Mouse (Mus musculus) kidney, postnatal 25 days (tissue): ENCODE results near the gene Tnk2.

ENCODE experiments used
- DNase-seq, 2 experiments: peaks; one replicate each; pipeline ENCODE4 v3.0.0; 2021; ENCODE audit warnings: mixed read lengths in 2 of 2

Gene Tnk2

DNA sequence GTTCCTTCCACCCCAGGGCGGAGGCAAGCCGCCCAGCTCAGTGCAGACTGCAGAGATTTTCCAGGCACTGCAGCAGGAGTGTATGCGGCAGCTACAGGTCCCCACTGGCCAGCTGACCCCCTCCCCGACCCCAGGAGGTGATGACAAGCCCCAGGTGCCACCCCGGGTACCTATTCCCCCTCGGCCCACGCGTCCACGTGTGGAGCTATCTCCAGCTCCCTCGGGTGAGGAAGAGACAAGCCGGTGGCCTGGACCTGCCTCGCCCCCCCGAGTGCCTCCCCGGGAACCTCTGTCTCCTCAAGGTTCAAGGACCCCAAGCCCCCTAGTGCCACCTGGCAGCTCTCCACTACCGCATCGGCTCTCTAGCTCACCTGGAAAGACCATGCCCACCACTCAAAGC lies 36.3 kb downstream of the Tnk2 start:
- no peak for DNase-seq

DNA sequence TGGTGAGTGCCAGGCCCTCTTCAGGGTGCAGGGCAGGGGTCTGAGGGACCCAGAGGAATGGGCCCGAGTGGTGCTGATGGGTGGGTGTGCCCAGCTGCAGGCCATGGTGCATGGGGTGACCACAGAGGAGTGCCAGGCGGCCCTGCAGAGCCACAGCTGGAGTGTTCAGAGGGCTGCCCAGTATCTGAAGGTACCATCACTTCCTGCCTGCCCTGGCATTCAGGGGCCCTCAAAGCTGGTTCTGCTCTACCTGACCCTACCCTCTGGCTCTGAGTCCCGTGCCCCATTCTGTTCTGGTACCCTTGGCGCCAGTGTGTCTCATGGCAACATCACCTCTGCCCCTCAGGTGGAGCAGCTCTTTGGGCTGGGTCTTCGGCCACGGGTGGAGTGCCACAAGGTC lies 37.1 kb downstream of the Tnk2 start:
- no peak for DNase-seq

DNA sequence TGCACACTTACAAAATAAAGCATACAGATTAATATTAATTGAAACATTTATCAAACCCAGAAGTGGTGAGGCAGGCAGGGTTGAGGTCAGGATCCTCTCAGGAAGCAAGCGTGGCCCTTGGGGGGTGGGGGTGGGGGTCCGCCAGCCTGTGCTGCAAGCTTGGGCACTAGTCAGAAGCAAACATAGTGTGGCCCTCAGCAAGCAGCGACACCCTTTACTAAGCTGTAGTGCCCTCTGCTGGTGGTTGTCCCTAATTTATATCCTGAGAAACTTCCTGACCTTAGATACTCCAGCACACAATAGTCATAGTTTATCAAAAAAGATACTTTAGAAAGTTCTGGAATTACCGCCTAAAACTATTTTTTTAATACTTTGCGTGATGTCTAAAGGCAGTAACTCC lies 38.5 kb downstream of the Tnk2 start:
- DNase-seq, result peak; percentile 72 to 93

DNA sequence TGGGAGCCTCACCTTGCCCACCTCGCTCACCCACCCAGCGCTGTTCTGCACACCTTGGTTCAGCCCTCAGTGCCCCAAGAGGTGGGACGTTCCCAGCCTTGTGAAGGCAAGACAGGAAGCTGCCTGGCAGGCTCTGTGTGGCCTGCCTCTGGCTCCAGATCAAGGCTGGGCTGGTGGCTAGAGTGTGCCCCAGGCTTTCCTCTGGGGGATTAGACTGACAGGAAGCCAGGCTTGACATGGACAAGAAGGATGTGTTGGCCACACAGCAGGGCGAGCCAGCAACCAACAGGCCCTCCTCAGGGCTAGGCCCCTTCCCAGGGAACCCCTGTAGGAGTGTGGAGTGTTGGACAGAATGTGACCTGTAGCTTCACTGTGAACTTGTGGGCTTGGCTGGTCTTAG lies 39.2 kb downstream of the Tnk2 start:
- no peak for DNase-seq

DNA sequence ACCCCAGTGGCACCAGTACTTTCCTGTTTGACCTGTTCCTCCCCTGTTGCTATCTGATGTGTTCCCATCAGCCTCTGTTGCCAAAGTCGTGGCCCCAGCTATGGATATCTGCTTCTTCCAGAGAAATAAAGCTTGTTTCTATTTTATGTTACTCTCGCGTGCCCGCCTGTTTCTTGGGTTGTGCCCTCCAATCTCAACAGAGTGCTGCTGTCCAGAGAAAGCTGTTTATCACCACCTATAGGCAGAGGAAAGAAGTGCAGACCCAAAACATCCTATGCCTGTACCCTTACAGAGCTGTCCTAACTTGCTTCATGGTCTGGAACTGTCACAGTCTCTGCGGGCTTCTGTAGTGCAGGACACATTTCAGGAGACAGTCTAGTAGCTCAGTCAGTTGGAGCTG lies 39.7 kb downstream of the Tnk2 start:
- peak in 1 of 2 experiments; percentile 69 for DNase-seq

DNA sequence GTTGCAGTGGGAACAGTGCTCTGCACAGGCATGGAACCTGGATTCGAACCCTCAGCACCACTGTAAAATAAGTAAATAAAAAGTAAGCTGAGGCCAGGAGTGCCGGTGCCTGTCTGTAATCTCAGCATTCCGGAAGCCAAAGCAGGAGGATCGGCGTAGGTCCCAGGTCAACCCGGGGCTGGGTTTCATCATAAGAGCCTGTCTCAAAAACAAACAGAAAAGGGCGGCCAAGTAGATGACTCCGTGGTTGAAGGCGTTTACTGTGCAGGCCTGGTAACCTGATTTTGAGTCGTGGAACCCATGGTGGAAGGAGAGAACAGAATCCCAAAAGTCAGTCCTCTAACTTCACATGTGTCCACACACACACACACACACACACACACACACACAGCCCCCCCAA lies 41.7 kb downstream of the Tnk2 start:
- DNase-seq, result no peak

DNA sequence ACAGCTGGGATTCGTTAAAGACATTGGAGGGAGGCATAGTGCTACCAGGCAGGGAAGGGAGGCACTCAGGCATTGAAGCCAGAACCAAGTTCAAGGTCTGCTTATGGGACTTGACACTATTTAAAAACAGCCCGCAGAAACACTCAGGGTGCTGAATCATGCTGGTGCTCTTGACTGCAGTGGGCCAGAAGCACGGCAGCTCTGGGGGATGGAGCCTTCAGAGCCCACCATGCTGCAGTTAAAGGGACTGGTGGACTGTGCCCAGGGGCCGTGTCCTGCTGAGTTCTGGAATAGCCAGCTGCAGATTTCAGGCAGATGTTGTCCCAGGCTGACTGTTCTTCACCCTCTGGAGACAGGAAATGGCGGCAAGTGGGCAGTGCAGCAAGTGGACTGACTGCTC lies 42.3 kb downstream of the Tnk2 start:
- no peak for DNase-seq

DNA sequence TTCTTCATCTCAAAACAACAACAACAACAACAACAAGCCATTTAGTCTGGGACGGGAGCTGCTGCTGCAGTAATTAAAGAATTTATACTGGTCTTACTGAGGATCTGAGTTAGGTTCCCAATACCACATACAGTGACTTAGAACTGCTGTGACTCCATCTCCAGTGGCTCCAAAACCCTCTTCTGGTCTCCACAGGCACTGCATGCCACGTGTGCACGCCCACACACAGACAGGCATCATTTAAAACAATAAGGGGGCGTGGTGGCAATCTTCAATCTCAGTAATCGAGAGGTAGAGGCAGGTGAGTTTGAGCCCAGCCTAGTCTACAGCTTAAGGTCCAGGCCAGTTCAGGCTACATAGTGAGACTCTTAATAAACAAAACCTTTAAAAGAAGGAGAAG lies 43.5 kb downstream of the Tnk2 start:
- DNase-seq, result no peak

DNA sequence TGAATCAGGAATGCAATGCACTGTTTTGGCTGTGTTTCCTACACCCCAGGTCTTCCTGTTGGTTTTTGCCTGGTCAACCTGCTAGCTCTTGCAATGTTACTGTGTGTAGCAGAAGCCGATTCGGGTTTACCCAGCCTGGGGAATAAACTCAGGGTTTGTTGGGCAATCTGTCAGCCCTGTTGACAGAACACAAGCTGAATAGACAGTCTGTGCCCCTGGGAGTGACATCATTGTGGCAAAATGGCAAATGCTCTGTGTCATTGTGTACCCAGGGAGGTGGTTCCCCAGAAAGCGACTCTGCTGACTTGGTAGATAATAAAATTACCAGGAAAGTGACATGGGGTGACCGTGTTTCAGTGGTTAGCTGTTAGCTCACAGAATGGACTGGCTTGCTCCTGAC lies 45.1 kb downstream of the Tnk2 start:
- DNase-seq, result no peak

DNA sequence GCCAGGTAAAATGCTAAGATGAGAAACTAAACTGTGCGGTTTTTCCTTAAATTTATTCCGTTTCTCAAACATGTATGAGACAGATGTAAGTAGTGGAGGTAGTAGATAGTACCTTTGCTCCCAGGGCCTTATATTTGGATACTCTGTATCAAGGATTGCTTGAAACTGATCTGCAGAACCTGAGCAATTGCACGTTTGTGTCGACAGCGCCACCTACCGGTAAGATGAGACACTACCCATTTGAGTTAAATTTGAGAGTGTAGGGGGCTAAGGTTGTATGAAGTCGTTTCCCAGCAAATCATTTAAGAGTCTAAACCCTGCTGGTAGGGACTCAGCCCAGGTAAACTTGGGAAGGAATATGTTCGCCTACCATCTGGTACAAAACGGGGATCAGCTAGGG lies 45.8 kb downstream of the Tnk2 start:
- peak in 1 of 2 experiments; percentile 78 for DNase-seq

DNA sequence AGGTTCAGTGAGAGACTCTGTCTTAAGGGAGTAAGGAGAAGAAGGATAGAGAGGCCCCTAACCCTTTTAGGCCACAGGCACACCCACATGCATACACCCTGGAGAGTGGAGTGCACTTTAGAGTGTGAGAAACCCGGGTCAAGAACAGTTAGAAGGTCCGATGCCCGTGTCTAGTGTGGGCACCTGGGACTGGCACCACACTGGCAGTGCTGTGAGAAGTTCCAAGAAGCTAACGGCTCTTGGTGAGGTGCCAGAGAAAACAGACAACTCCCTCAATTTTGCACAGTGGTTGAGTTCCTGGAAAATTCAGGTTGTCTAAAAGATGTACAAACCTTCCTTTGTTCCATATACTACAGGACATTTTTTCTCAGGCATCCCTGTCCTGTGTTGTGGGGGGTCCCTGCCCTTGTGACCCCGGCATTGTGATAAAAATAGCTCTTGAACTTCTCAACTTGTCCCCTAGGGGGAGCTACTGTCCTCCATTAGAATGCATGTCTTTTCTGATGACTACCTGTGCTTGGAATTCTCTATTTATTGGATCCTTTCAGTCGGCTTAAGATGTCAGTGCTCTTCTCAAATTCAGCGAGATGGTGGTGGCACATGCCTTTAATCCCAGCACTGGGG lies 53.3 kb downstream of the Tnk2 start:
- DNase-seq, result peak; percentile 50 to 51

DNA sequence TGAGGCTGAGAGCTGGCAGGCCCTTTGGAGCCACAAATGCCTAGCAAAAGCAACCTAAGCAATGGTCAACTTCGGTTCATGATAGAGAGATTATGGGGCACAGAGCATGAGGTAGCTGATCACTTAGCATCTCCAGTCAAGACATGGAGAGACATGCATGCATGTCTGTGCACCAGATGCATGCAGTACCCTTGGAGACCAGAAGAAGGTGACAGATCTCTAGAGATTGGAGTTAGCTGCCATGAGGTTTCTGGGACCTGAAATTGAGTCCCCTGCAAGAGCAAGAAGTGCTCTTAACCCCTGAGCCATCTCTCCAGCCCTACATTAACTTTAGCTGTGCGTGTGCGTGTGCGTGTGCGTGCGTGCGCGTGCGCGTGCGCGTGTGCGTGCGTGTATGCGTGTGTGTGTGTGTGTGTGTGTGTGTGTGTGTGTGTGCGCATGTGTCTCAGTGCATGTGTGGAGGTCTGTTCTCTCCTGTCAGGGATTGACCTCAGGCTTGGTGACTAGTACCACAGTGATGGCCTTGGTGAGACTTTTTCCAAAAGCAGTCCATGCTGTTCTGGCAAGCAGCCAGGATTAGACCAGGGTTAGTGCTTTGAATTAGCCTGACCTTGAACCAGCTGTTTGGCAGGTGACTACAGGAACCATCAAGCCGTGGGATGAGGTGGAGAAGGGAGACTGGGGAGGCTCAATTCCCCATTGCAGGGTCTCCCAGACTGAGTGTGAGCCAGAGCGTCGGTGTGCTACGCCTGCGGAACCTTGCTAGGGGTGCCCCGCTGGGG lies 54.2 kb downstream of the Tnk2 start:
- peak; percentile 49 for DNase-seq

DNA sequence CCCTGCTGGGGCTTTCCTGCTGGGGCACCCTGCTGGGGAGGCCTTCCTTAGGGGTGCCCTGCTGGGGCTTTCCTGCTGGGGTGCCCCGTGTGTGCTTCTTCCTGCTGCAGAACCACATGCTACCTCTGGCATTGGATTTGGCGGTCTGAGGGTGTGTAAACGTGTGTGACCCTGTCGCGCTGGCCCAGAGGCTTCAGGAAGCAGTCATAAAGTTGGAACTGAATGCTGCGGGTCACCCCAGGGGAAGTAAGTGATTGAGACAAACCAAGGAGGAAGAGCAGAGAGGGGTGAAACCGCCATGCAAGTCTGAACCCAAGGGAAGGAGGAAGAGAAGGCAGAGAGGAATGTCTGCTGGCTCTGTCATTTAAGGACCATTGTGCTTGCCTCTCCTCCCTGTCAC lies 54.9 kb downstream of the Tnk2 start:
- DNase-seq, result no peak

DNA sequence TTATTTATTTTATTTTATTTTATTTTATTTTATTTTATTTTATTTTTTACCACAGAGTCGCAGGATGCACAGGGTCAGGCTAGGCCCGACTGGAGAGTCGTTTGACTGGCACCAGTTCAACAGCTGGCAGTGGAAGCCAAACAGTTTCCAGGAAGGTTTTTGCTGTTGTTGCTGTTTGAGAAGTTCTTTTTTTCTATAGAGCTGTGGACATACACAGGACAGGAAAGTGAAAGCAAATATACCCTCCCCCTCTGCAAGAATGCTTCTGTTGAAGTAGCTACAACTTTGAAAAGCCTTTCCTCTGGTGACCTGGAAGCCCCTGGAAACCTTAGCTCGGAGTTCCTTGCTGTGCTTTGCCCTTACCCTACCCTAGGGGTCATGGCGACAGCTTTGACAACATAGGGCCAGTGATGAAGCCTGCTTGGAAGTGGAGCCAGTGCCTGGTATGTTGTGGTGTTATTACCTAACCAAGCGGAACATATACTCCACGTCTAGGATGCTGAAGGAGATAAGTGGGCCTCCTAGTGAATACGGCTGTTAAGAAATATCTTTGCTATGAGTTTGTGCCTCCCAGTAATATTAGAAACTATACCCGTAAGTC lies 59.7 kb downstream of the Tnk2 start:
- peak; percentile 31 to 45 for DNase-seq

DNA sequence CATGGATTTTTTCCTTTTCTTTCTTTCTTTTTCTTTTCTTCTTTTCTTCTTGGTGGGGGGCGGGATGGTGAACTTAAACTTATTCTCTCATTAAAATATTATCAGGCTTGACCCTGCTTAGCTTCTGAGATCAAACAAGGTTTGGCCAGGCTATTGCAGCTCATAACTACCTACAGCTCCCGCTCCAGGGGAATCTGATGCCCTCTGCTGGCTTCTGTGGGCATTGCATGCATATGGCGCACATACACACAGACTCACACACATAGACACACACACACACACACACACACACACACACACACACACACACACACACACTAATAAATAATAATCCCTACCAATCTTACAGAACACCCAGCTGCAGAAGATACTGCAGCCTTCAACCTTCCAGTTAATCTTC lies 61.9 kb downstream of the Tnk2 start:
- DNase-seq, result no peak

DNA sequence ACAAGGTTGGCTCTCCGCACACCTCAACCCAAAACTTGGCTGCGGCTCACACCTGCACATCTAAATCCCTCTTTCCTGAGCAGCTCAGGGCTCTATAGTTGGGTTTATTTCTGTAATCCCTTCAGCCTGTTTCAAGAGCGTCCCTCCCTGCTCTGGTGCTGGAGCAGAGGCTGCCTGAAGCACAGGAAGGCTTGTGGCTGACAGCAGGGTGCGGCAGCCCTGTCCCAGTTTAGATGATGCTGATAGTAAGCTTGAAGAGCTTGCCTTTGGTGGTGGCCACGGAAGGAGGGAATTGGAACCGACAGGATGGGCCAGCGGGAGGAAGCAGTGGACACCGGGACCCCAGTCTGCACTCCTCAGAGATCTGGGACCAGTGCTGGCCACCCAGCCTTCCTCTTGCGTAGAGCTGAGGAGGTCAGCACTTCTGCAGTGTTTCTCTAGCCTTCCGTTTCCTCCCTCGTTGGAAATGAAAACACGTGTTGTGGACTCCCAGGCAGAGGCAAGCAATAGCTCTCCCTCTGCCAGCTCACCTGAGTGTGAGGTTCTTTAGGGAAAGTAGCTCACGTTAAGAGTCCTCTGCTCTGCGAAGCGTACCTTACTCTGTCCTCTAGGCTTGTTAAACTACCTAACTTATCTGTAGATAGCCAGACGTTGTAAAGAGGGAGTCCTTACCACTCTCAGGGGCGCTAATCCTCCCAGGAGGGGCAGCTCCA lies 63.6 kb downstream of the Tnk2 start:
- DNase-seq, result no peak

DNA sequence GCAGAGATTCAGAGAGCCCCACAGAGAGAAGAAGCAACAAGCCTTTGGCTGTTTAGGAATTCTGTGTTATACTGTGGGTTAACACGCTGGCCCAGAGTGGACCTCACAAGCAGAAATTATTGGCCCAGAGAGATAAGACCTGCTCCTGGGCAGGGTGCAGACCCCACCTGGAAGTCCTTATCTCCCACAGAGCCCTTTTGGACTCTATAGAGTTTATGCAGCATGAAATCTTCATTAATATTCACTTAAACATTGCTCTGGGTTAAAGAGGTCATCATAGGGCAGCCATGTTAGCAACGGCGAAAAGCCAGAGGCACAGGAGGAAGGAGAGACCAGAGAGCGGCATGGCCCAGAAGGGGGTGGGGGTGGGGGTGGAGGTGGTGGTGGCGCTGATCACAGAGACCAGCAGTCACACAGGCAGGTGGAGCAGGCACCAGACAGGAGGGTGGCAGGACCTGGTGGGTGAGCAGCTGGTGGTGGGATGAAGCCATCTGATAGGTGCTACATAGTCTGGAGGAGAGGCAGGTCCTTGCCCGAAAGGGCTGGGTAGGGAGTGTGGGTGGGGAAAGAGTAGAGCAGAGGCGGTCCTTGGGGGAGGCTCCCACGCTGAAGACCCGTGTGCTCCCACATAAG lies 64.3 kb downstream of the Tnk2 start:
- no peak for DNase-seq

DNA sequence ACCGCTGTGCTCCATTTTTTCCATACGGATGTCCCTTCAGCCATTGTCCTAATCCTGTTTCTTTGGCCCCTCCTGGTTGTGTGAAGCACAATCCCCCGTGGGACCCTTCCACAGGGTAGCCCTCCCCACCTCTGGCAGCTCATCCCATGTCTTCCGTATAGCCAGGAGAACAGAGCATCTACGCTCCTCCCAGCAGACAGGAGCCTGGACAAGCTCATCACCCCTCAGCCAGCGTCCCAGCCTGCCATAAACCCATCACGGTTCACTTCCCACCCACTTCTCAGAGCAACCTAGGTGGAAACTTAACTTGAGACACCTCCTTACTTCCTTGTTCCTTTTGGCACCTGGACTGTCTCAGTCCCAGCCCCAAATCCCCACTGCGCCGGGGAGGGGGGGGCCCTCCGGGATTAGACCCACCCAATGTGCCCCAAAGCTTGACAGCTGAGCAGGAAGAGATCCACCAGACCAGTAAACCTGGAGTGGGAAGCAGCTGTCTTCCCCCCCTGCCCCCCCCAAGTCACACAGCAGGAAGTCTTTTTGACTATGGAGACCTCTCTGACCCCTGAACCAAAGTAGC lies 64.9 kb downstream of the Tnk2 start:
- DNase-seq, result no peak

DNA sequence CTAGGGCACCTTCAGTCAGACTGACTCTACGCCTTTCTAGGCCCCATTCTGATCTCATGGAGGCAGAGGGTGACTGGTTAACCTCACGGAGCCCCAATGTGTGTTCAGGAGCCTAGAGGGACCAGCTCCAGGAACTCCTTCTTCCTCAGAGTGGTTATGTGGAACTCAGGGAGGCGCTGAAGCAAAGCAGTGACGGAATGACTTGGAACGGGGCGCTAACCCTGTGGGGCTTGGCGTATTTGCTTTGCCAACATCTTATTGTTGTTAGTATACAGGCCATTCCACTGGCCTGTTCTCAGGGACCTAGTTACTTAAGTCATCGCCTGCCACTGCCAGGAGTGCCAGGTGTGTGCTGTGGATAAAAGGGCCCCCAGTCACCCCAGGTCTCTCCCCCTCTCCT lies 65.4 kb downstream of the Tnk2 start:
- peak in 1 of 2 experiments; percentile 49 for DNase-seq

DNA sequence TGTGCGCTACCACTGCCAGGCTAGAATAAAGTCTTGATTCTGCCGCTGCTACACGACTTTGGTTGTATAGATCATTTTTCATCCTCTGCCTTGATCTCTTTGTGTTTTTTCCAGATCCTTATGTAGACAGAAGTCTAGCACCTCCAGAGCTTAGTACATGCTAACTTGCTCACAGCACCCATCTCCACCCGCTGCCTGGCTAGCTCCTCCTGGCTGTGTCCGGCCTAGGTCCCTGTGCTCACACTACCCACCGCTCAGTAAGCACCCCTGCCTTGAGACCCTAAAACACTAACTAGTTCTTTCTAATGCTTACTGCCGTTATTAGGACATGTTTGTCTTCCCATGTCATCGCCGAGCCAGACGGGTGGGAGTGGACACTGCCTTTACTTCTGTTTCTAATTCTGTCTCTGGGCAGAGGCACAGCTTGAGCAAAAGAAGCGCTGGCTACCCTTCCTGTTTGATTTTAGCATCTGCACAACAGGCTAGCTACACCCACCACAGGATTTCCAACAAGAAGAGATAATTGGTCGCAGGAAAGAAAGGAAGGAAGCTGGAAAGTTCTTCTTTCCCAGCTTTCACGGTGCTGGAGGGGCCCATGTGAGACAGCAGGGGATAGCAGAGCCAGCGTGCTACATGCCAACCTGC lies 66.9 kb downstream of the Tnk2 start:
- DNase-seq, result no peak

DNA sequence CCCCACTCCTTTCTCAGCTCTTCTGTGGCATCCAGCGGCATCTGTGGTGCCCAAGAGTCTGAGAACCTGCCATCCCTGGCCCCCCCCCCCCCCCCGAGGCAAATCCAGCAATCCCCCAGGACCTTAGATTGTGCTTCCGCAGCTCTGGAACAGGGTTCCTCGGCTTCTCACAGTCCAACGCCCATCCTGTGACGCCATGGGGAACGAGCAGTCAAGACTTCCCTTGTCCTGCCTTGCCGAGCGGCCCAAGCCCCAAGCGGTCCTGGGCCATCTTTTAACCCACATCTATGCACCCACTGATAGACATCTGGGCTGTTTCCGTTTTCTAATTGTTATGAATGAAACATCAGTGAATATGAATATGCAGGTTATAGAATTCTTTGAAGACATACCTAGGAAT lies 68.5 kb downstream of the Tnk2 start:
- no peak for DNase-seq

DNA sequence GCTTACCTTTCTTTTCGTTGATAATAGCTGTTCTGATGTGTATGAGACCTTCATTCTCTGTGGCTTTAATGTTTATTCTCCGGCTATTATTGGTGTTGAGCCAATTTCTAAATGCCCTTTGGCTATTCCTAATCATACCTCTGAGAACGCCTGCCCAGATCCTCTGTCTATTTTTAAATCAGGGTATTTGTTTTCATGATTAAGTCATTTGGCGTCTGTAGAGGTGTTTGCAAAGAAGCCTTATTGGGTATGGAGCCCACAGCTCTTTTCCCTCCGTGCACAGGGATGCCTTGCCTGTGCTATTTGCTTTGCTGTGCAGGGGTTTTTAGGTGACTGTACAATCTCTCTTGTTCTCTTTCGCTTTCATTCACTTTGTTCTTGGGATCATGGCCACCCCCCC lies 69.9 kb downstream of the Tnk2 start:
- DNase-seq, result no peak
